Mouse (Mus musculus) thymus, postnatal 0 days (tissue): ENCODE results near the gene Slc50a1. TPM values are rescaled to one million over a fixed set of nuclear protein-coding genes. Genes with fewer than 3 reads are reported as not detected.

Experiments used
- DNase-seq: peaks from one replicate; pipeline ENCODE4 v3.0.0-alpha.2; 2015; ENCODE audit warnings: low spot score
- polyA plus RNA-seq: library from polyadenylated mRNA; unstranded; fragments of >200 nt; fragmentation: Nextera tagmentation; extraction: Ambion mirVana; gene quantifications from 2 replicates; pipeline ENCODE4 v1.2.1, GENCODE M21; 2015

The Slc50a1 gene
- polyA plus RNA-seq = 84.7 and 87.2 TPM in 2 replicates

GRCm38 (mm10) chr3:89270051-89270755, at the start of gene Slc50a1:
Gene Slc50a1 (minus strand): TSS chr3:89270570.
- peak; percentile 74 for DNase-seq

- peak; percentile 21 for DNase-seq
Measured at GRCm38 (mm10) chr3:89319591-89320350, 49.4 kb upstream of the Slc50a1 start.

GRCm38 (mm10) chr3:89318971-89319590, 48.7 kb upstream of the Slc50a1 start:
- no peak for DNase-seq

- no peak for DNase-seq
Measured at GRCm38 (mm10) chr3:89318316-89318715, 47.9 kb upstream of the Slc50a1 start.

- no peak for DNase-seq
Measured at GRCm38 (mm10) chr3:89317246-89317645, 46.9 kb upstream of the Slc50a1 start.

- DNase-seq = peak; percentile 69
Measured at GRCm38 (mm10) chr3:89316833-89317232, 46.5 kb upstream of the Slc50a1 start.

GRCm38 (mm10) chr3:89315930-89316831, 45.8 kb upstream of the Slc50a1 start:
- DNase-seq = peak; percentile 37

GRCm38 (mm10) chr3:89315195-89315929, 45.0 kb upstream of the Slc50a1 start:
- peak; percentile 59 for DNase-seq

GRCm38 (mm10) chr3:89314791-89315190, 44.4 kb upstream of the Slc50a1 start:
- no peak for DNase-seq

- DNase-seq = no peak
Measured at GRCm38 (mm10) chr3:89314340-89314739, 44.0 kb upstream of the Slc50a1 start.

GRCm38 (mm10) chr3:89308089-89308488, 37.7 kb upstream of the Slc50a1 start:
- peak; percentile 70 for DNase-seq

- peak; percentile 24 for DNase-seq
Measured at GRCm38 (mm10) chr3:89305551-89306325, 35.4 kb upstream of the Slc50a1 start.

GRCm38 (mm10) chr3:89305105-89305504, 34.7 kb upstream of the Slc50a1 start:
- DNase-seq = no peak

- DNase-seq = no peak
Measured at GRCm38 (mm10) chr3:89304440-89304839, 34.1 kb upstream of the Slc50a1 start.

GRCm38 (mm10) chr3:89300514-89300913, 30.1 kb upstream of the Slc50a1 start:
- no peak for DNase-seq

GRCm38 (mm10) chr3:89300071-89300470, 29.7 kb upstream of the Slc50a1 start:
- DNase-seq = no peak

- peak; percentile 78 for DNase-seq
Measured at GRCm38 (mm10) chr3:89299499-89299898, 29.1 kb upstream of the Slc50a1 start.

GRCm38 (mm10) chr3:89298908-89299307, 28.5 kb upstream of the Slc50a1 start:
- DNase-seq = no peak

- DNase-seq = no peak
Measured at GRCm38 (mm10) chr3:89296761-89297396, 26.5 kb upstream of the Slc50a1 start.
